Mouse (Mus musculus) T-cell, adult 2 months (primary cell): ENCODE data around the gene Atp2a3.

Experiments used
- DNase-seq: peaks from one replicate; pipeline ENCODE4 v3.0.0; 2022; ENCODE audit warnings: low spot score

The Atp2a3 gene

DNA sequence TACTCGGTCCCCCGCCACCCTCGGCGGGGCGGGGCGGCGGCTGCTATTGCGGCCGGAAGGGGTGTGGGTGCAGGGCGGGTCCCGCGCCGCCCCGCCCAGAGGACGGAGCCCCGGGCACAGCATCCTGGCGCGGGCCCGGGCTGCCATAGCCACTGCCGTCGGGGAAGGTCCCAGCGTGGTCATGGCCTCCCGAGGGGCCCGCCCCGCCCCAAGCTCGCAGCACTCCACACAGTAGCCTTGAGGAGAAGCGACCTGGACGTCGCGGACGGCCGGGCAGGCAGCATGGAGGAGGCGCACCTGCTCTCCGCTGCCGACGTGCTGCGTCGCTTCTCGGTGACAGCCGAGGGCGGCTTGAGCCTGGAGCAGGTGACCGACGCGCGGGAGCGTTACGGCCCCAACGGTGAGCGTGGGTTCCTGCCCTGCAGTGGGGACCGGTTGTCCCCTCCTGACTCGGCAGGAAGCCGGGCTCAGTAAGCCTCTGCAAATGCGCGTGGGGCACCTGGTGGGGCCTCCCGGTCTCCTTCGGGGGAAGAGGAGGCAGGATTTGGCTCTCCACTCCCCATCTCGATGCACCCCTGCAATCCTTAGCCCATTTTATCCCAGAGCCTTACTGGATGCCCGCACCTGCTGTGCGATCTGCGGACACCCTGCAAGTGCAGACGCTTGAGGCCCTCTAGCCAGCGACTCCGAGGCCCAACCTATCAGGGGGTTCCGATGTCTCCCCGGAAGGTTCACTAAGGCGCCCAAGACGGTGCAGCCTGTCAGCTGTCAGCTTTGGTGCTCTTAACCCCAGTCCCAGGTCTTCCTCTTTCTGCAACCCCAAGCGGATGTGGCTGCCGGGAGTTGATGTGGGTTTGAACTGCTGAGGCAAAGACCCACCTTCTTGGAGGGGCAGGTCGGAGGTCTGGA lies at the start of gene Atp2a3:
Gene Atp2a3, plus strand, starts transcription at position 98 of the 909 bp plus-strand sequence.
- DNase-seq, result peak; percentile 83

DNA sequence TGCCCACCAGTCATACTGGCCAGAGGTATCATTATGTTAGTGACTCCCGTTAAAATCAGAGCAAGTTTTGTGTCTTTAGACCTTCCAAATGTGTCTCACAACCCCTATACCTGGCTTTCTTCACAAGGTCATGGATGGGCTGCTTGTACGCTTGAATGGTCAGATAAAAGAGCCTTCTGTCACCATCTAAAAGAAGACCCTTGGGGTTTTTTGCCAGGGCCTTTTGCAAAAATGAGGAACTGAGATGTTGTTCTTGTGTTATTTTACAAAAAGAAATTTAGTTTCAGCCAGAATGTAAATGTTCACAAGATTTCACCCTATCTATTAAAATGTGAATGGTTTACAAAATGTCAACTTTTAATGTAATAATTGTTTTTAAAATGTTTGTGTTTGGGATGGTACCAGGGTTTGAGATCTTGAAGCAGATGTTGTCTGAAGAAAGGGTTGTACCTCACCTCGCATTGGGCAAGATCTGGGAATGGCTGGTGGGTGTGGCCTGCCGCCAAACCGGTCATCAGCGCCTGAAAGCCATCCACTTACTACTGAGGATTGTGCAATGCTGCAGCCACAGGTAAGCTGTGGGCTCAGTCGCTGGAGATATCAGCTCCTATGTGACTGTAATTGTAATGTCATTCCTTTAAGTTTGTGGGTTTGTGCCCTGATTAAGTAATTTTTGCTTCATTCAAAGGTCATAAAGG lies 43.5 kb upstream of the Atp2a3 start:
- no peak for DNase-seq

DNA sequence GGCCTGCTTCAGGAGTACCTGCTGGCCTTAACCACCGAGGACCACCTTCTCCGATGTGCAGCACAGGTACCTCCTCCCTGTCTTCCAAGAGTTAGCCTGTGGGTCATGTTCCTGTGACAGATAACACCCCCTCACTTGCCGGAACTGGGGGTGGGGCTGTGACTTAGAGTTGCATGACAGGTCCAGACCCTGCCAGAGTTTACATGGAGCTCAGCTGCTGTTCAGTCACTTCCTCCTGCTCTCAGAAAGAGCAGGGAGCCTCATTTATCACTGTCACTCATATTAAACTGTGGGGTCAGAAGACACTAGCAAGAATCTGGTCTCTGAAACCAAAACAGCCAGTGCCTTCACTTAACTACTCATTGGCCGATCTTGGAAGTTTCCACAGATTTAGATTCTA lies 37.9 kb upstream of the Atp2a3 start:
- no peak for DNase-seq

DNA sequence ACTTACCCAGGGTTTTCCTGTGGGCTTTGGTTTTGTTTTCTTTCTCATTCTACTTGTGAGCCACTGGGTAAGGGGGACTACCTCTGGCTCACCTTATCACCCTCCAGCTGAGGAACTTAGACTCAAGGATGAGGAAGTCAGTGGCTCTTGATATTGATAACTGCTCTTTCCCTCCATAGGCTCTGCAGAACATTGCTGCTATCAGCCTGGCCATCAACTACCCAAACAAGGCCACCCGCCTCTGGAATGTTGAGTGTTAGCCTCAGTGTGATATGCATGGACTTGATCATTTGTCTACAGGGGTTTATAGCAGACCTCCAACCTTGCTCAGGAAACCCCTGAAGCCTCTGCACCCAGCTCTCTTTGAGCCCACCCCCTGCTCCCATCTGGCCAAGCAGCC lies 36.5 kb upstream of the Atp2a3 start:
- DNase-seq, result no peak

DNA sequence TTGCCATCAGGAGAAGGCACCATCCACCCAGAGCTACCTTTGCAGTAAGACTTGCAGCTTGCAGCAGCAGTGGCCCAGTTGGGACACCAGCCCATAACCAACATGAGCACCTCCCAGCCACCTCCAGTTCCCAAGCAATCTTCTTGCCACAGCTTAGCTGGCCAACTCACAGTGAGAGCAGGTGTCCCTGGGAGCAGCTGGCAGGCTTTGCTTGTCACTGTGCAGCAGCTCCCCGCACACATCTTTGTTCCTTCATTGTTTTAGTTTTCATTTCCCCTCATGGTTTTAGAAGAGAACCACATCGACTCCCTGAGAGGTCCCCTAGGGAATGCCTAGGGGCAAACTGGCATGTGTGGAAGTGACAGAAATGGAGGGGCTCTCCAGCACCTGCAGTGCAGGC lies 35.9 kb upstream of the Atp2a3 start:
- no peak for DNase-seq

DNA sequence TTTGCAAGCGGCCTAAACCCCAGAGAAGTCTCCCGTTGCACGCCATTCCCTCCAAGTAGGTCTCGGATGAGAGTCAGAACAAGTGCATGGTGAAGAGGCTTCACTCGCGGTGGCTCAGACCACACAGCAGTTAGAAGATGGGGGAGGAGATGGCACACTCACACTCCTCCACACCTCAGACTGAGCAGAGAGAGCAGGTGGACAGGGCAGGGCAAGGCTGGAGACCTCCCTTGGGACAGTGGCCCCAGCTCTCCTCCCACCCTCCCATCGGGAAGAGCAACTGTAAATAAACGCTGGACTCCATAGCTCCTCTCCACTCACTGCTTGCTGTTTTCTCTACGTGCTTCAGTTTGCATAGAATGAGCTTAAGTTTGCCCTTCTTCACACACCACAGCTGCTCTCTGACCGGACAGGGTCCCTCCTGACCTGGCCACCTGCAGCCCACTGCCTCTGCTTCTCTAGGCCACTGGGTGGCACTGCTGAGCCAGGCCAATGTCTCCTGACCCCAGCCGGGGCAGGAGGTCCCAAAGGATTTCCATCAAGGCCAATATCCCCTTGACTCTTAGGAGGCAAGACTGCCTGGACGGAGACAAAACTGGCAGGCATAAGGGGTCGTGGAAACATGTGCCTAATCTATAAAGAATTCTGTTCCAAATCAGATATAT lies 34.6 kb upstream of the Atp2a3 start:
- peak; percentile 38 for DNase-seq

DNA sequence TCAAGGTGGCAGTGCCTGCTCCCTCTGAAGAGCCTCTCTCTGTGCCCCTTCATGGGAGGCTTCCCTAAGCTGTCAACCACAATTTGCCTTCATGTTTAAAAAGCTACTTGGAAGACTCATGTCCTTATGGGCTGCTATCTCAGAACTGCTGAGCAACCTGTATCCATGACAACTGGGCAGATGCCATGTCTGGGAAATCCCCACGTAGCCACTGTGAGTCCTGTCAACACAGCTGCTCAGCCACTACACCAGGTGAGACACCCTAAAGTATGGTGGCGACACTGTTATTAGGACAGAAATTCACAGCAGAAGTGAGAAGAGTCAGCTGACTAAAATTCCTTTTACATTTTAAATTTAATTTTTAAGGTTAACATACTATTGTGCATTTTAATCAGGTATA lies 32.5 kb upstream of the Atp2a3 start:
- DNase-seq, result no peak

DNA sequence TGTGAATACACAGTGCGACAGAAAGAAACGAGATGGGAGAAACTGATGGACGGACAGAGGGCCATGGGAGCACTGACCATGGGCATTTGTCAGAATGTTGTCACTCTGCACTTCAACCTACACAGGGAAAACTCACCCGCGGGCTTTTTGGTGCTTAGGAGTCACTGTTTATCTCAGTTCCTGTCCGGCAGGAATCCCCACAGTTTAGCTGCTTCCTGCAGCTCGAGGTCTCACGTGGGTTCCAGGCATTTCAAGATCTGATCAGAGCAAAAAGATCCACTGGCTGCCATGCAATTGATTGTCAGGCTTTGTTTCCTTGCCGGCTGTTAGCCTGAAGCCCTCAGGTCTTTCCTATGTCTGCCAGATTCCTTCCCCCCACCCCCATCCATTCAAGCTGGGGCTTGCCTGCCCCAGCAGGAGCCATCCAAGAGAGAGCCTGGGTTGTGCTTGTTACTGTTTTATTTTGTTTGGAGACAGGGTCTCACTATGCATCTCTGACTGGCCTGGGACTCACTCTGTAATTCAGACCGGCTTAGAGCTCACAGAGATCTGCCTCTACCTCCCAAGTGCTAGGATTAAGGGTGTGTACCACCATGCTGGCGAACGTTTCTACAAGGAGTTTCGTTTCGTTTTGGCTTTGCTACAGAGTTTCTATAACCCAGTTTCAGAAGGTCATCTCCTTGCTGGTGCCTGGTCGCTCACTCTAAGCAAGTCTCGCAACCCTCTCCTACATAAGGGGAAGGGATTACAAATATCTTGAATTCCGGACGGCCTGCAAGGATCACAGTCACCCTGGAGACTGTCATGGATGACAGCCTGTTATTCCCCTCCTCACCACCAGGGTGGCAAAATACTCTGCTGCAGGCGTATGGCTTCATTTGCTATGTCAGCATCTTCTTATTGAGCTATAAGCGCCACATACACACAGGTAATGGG lies 20.5 kb upstream of the Atp2a3 start:
- peak; percentile 35 for DNase-seq

DNA sequence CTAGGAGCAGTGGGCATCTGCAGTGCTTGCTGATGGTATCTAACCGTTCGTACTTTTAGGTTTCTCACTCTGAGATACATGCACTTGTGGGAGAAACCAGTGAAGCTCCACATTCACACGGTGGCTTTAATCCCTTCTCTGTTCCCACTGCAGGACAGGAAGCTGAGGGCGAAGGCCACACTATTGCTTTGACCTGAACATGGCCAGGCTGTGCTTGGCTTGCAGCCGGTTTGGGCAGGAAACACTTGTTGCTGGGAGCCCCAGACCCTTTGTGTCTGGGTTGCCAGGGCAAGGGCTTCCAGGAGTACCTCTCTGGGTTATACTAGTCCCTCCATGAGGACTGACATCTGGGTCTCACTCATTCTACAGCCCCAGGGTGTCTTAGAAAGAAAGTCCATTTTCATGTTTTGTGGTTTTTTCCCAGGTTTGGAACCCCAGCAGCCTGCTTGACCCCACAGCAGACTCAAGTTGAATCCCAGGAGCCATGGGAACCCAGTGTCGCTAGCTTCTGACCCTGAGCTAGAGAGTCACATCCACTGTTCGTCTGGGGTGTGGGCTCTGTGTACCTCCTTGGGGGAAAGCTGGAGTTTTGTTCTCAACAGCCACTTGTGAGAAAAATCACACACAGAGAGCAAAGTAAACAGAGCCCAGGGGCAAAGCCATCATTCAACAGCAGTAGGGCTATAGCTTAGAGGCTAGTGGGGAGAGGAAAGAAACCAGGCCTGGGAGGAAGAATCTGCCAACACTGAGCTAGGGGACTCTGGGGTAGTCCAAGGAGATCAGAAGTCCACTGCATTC lies 15.8 kb upstream of the Atp2a3 start:
- DNase-seq, result no peak

DNA sequence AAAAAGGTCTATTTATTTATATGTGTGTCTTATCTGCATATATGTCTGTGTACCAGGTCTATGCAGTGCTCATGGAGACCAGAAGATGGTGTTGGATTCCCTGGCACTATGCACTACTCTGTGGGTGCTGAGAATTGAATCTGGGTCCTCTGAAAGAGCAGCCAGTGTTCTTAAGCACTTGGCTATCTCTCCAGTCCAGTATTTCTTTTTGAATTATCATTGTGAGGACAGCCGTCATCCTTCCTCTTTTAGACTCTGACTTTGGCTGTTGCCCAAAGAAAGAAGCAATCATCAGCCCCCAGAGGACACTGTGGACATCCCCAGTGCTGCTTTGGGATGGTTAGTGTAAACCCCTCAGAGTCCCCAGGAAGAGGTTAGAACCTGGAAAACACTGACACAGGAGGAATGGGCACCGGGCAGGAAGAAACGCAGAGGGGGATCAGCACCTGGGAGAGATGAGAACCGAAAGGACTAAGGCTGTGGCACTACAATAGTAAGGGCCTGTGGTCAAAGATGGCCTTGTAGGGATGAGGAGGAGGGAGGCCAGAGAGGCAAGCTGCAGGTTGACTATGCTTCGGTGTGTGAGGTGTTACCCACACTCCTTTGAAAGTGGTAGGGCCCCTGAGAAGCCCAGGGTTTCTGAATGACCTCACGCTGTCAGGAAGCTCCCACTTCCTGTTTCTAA lies 15.0 kb upstream of the Atp2a3 start:
- DNase-seq, result peak; percentile 21

DNA sequence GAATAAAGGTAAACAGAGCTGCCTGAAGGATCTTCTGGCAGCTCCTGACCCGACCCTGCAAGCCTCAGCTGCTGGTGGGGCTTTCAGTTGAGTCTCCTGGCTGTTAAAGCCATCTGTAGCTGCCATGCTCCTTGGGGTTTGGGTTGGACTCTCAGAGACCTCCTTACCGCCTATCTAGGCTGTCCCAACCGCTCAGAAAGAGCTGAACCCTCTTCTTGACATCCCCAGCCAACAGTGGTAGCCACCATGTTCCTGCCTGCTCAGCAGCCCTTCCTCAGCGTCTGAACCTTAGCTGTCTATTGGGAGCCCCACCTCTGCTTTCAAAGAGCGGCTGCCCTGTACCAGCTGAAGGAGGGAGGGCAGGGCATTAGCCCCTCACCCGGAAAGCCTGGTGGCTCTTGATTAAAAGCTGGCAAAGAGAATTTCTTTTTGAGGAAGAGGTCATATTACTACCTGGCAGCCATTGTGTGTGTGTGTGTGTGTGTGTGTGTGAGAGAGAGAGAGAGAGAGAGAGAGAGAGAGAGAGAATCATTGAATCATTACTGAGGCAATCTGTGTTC lies 14.3 kb upstream of the Atp2a3 start:
- DNase-seq, result no peak

DNA sequence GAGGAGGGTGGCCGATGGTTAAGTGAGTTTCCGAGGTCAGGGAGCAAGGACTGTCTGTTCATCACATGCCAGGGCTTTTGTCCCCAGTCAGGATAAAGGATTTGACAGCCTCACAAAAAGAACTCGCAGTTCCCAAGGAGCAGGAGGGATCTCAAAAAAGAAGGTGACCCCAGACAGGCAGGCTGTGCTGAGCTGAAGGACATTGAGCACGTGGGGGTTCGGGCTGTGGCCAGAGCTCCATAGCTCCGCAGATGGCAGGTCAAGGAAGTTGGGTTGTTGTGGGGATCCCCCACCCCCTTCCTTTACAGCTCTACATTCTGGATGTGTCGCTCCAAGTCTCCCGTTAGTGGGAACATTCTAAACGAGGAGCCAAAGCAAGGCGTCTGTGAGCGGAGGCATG lies 13.1 kb upstream of the Atp2a3 start:
- DNase-seq, result no peak

DNA sequence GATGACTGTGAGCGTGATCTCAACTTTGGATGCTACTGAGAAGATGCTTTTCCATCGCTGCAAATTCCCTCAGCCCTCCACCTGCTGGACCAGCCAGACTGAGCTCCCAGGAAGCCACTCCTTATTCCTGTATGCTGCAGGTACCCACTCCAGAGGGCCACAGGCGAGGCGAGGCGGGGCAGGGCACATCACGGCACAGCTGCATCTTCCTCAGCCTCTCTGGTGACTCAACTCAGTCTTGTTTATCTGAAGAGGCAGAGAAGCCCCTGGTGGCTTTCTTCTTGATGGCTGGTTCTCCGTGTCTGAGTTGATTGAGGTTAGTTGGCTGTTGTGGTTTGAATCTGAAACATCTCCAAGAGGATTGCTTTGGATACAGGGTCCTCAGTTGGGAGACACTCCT lies 12.7 kb upstream of the Atp2a3 start:
- no peak for DNase-seq

DNA sequence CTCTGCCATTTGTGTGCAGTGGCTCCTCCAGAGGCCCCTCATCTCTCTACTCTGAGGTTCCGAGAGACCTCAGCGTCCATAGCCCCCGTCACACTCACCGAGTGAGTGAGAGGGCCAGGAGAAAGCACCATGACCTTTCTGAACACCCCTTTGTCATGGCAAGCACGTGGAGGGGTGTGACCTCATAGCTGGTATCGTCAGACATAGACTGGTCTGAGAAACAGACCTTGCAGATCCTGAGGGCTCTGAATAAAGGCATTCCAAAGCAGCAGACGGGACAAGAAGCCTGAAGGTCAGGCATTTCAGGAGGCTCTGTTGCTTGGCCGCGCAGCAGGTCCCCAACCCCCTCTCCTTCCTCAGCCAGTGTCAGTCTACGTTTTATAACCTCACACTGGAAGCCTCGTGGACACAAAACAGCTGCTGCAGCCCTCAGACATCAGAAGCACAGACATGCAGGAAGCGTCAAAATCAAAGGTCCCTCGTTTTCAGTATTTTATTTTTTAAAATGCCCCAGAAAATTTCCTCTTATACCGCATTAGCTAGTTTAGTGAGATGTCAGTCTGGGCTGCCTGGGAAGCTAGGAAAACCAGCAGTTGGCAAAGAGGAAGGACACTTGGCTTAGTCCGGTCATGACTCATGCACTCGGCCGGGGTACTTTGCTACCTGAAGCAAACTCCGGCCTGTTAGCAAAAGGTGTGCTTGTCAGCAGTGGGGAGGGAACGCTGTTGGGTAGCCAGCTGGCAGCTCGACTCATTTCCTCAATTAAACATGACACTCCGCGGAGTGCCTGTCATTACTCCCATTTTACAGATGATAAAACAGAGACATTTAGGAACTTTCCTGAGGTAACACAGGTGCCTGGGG lies 9.6 kb upstream of the Atp2a3 start:
- DNase-seq, result no peak

DNA sequence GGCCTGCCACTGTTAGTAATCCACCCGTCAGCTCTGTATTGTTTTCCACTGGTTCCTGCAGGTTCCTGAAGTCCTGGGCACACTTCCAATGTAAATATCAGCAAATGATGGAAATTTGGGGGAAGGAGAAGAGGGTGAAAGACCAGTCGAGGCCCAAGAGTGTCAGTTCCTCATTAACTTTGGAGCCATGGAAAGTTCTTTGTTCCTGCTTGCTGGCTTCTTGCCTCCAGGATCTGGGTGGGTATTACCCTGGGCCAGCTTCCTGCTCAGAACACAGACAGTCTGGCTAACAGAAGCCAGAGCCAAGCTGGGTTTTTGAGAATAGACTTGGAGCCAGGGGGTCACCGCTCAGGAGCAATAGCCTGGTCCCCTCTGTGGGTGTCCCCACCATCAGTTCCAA lies 8.7 kb upstream of the Atp2a3 start:
- no peak for DNase-seq

DNA sequence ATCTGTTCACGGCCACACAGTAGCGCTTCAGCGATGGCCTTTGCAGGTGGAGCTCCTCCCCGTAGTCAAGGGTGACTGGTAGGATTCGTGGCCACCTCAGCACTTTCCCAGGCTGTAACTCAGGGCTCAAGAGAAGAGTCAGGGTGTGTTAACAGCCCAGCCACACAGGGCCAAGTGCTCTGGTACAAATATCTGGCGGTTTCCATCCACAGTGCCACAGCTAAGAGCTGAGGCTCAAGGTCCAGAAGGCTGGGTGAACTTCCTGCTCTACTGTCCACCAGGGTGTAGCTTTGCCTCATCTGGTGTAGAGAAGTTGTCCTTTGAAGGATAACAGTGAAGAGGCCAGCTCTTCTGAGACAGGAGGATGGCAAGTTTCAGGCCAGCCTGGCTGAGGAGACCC lies 8.3 kb upstream of the Atp2a3 start:
- DNase-seq, result no peak

DNA sequence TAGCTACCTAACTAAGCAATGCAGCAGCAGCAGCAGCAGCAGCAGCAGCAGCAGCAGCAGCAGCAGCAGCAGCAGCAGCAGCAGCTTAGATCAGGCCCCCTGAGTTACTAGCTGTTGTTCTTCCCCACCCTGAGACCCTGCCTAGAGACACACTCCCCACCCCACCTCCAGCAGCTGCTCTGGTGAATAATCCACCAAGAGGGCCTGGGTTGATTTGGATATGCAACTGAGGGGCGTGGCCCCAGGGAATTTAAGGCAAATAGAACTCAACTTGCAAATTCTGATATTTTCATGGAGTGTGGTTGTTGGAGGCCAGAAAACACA lies 7.9 kb upstream of the Atp2a3 start:
- DNase-seq, result no peak

DNA sequence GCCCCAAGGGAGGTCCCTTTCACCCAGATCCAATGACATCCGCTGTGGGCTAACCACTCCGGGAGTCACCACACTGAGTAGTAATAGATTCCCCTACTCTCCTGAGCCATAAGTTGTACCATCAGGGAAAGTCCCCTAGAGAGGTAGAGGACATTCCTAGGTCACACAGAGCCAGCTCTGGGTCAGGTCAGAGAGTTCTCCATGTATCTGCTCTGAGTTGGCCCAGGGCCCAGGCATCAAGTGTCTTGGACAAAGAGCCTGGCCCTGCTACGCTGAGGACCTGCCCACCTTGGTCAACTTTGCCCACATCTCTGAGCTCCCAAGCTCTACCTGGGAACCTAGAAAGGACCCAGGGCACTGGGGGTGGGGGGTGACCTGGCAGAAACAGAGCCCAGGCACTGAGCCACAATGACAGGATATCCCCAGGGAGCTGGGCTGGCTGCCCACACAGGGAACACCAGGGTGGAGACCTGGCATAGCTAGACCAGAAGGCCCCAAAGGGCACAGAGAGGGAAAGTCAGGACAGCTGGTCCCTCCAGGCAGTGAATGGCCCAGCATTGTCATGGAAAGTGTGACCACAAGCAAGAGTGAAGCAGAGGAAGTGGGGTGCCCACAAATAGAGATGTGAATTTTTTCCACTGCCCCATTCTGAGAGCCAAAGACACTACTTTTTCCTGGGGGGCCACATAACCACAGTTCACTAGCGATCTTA lies 7.4 kb upstream of the Atp2a3 start:
- no peak for DNase-seq

DNA sequence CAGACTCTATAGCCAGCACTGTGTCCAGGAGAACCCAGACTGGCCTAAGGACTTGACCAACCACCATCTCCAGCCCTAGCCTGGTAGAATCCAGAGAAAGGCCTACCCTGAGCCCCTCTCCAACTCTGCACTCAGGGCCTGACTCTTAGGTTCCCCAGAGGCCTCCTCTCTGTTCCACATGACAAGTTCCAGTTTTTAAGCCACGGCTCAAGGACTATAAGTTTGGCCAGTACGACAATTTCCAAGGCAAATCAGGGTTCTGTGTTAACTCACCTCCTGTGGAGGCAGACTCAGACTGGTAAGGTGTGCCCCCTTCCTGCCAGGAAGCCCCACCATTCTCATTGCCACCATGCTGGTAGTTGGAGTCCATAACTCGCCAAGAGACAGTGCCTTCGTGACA lies 6.8 kb upstream of the Atp2a3 start:
- DNase-seq, result no peak
